Mouse (Mus musculus): ENCODE measurements around the gene Cntfr. TPM values are rescaled to one million over a fixed set of nuclear protein-coding genes. Genes with fewer than 3 reads are reported as not detected.

Cntfr gene
- polyA plus RNA-seq, 1 experiment: 3.7 TPM

GRCm38 (mm10) chr4:41715082-41715481 lies 18.2 kb upstream of the Cntfr start:
- Histone ChIP-seq H3K36me3 (ENCODE audit: control insufficient read depth, insufficient read depth, low read length) (peaks cover 2% of the 10 kb centered on the region), H3K27me3 (ENCODE audit: control insufficient read depth, insufficient read depth, low read length) (no peaks in the 10 kb centered on the region), H3K4me1 (ENCODE audit: control insufficient read depth, insufficient read depth, low read length) (peaks cover 25% of the 10 kb centered on the region), H3K27ac (ENCODE audit: control insufficient read depth, insufficient read depth, low read depth, low read length) (no peak overlapping the region), H3K4me3 (ENCODE audit: control insufficient read depth, low read depth, low read length) (no peak overlapping the region)
- no peak for TF ChIP-seq CTCF (IDR thresholded peaks at IDR 0.05; ENCODE audit: control insufficient read depth, insufficient read depth, insufficient replicate concordance, low read depth, low read length)
- TF ChIP-seq POLR2A (IDR thresholded peaks at IDR 0.05; ENCODE audit: control insufficient read depth, low read depth, low read length): no peak

DNA sequence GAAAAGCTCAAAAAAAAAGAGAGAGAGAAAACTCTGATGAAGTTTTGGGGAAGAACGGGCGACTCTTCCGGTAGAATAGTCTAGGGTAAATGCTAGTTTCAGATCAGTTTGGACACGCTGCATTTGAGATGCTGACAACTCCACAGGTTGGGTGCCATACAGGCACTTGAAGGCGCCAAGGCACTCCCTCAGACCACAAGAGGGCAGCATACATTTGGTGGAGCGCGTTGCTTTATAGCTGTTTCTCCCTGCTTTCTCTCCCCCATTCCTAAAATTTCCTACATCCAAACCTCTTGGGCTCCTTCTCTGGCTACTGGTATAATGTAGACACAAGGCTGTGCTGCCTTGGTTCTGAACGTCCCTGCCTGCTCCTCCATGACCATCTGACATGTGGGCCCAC lies 17.4 kb upstream of the Cntfr start:
- Histone ChIP-seq H3K36me3 (ENCODE audit: control insufficient read depth, insufficient read depth, low read length) (peaks cover 2% of the 10 kb centered on the region), H3K4me1 (ENCODE audit: control insufficient read depth, insufficient read depth, low read length) (peaks cover 25% of the 10 kb centered on the region), H3K27ac (ENCODE audit: control insufficient read depth, insufficient read depth, low read depth, low read length) (no peak overlapping the region), H3K27me3 (ENCODE audit: control insufficient read depth, insufficient read depth, low read length) (no peaks in the 10 kb centered on the region), H3K4me3 (ENCODE audit: control insufficient read depth, low read depth, low read length) (no peak overlapping the region; the same call in 1 of the 2 replicates)
- TF ChIP-seq CTCF (IDR thresholded peaks at IDR 0.05; ENCODE audit: control insufficient read depth, insufficient read depth, insufficient replicate concordance, low read depth, low read length): peak; percentile 68; the same call in 1 of the 2 replicates
- TF ChIP-seq POLR2A (IDR thresholded peaks at IDR 0.05; ENCODE audit: control insufficient read depth, low read depth, low read length): no peak

GRCm38 (mm10) chr4:41713197-41714067 lies 16.5 kb upstream of the Cntfr start, which contains the start of gene Rpp25l:
Gene Rpp25l, minus strand, starts transcription at chr4:41713534.
- Histone ChIP-seq H3K27me3 (ENCODE audit: control insufficient read depth, insufficient read depth, low read length) (no peaks in the 10 kb centered on the region), H3K4me1 (ENCODE audit: control insufficient read depth, insufficient read depth, low read length) (peaks cover 25% of the 10 kb centered on the region), H3K36me3 (ENCODE audit: control insufficient read depth, insufficient read depth, low read length) (peaks cover 2% of the 10 kb centered on the region), H3K4me3 (ENCODE audit: control insufficient read depth, low read depth, low read length) (peak within 1 kb of the TSS; percentile 96), H3K27ac (ENCODE audit: control insufficient read depth, insufficient read depth, low read depth, low read length) (peak within 1 kb of the TSS; percentile 86)
- TF ChIP-seq POLR2A (IDR thresholded peaks at IDR 0.05; ENCODE audit: control insufficient read depth, low read depth, low read length) (peak; percentile 85), CTCF (IDR thresholded peaks at IDR 0.05; ENCODE audit: control insufficient read depth, insufficient read depth, insufficient replicate concordance, low read depth, low read length) (0 out of 2 replicates have a peak, but pooled peaks have one; percentile 16)

DNA sequence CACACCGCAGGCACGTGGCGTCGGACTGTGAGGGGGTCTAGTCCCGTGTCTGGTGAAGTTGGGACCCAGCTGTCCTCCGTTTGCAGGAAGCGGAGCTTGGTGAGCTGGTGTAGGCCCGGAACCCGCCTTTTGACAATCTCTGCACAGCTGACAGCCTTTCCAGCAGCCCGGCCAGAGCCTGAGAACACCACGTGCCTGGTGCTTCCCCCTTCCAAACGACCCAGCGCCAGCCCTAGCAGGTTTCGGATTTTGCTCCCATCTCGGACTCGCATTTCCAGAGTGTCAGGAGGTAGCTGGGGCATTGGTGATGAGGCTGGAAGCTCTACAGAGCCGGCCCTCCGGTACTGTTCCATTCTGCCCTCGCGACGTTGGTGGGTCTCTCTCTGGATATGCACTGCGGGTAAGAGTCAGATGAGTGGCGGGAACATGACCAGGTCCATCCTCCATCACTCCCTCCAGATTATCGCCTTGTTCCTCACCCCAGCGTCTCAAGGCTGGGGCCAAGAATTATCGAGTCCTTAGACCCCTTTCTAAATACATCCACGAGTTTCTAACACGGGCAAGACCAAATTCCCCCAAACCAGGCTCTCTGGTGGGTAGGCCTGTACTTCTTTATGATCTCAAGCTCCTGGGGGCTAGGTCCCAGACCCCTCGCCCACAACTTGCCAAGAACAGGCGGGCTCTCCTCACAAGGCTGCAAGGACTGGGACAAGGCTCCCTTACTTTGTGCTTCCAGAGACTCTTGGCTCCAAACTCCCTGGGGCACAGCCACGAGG lies 15.7 kb upstream of the Cntfr start:
- TF ChIP-seq CTCF (IDR thresholded peaks at IDR 0.05; ENCODE audit: control insufficient read depth, insufficient read depth, insufficient replicate concordance, low read depth, low read length) (no peak), POLR2A (IDR thresholded peaks at IDR 0.05; ENCODE audit: control insufficient read depth, low read depth, low read length) (no peak)
- H3K27me3 ChIP-seq (ENCODE audit: control insufficient read depth, insufficient read depth, low read length): no peaks in the 10 kb centered on the region
- H3K4me3 ChIP-seq (ENCODE audit: control insufficient read depth, low read depth, low read length): peak overlapping the region; percentile 96
- H3K36me3 ChIP-seq (ENCODE audit: control insufficient read depth, insufficient read depth, low read length): 0 out of 2 replicates have a peak, but pooled peaks cover 2% of the 10 kb centered on the region
- peak overlapping the region; percentile 86 for H3K27ac ChIP-seq (ENCODE audit: control insufficient read depth, insufficient read depth, low read depth, low read length)
- peaks cover 25% of the 10 kb centered on the region for H3K4me1 ChIP-seq (ENCODE audit: control insufficient read depth, insufficient read depth, low read length)

- Histone ChIP-seq H3K36me3 (ENCODE audit: control insufficient read depth, insufficient read depth, low read length) (0 out of 2 replicates have a peak, but pooled peaks cover 2% of the 10 kb centered on the region), H3K4me3 (ENCODE audit: control insufficient read depth, low read depth, low read length) (peak overlapping the region; percentile 96), H3K27ac (ENCODE audit: control insufficient read depth, insufficient read depth, low read depth, low read length) (no peak overlapping the region; the same call in 1 of the 2 replicates), H3K27me3 (ENCODE audit: control insufficient read depth, insufficient read depth, low read length) (no peaks in the 10 kb centered on the region), H3K4me1 (ENCODE audit: control insufficient read depth, insufficient read depth, low read length) (peaks cover 25% of the 10 kb centered on the region)
- TF ChIP-seq POLR2A (IDR thresholded peaks at IDR 0.05; ENCODE audit: control insufficient read depth, low read depth, low read length): no peak
- no peak for TF ChIP-seq CTCF (IDR thresholded peaks at IDR 0.05; ENCODE audit: control insufficient read depth, insufficient read depth, insufficient replicate concordance, low read depth, low read length)
Observed at GRCm38 (mm10) chr4:41711705-41712375, 15.0 kb upstream of the Cntfr start.

DNA sequence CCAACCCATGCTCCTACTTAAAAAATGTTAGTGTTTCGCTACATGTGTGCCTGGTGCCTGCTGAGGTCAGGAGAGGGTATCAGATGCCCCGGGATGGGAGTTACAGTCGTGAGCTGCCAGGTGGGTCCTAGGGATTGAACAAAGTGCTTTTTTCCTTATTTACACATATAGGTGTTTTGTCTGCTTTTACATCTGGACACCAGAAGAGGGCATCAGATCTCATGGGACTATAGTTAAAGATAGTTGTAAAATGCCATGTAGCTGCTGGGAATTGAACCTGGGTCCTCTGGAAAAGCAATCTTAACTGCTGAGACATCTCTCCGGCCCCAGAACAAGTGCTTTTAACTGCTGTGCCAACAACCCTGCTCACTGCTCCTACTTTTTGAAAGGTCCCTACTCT lies 13.3 kb upstream of the Cntfr start:
- no peaks in the 10 kb centered on the region for H3K27me3 ChIP-seq (ENCODE audit: control insufficient read depth, insufficient read depth, low read length)
- no peak overlapping the region for H3K27ac ChIP-seq (ENCODE audit: control insufficient read depth, insufficient read depth, low read depth, low read length)
- H3K4me3 ChIP-seq (ENCODE audit: control insufficient read depth, low read depth, low read length): no peak overlapping the region
- no peak for TF ChIP-seq CTCF (IDR thresholded peaks at IDR 0.05; ENCODE audit: control insufficient read depth, insufficient read depth, insufficient replicate concordance, low read depth, low read length)
- no peak for TF ChIP-seq POLR2A (IDR thresholded peaks at IDR 0.05; ENCODE audit: control insufficient read depth, low read depth, low read length)
- 0 out of 2 replicates have a peak, but pooled peaks cover 2% of the 10 kb centered on the region for H3K36me3 ChIP-seq (ENCODE audit: control insufficient read depth, insufficient read depth, low read length)
- H3K4me1 ChIP-seq (ENCODE audit: control insufficient read depth, insufficient read depth, low read length): peaks cover 25% of the 10 kb centered on the region
